2 mouse cellular contexts compared by ENCODE assay signal in the genomic region with DNA sequence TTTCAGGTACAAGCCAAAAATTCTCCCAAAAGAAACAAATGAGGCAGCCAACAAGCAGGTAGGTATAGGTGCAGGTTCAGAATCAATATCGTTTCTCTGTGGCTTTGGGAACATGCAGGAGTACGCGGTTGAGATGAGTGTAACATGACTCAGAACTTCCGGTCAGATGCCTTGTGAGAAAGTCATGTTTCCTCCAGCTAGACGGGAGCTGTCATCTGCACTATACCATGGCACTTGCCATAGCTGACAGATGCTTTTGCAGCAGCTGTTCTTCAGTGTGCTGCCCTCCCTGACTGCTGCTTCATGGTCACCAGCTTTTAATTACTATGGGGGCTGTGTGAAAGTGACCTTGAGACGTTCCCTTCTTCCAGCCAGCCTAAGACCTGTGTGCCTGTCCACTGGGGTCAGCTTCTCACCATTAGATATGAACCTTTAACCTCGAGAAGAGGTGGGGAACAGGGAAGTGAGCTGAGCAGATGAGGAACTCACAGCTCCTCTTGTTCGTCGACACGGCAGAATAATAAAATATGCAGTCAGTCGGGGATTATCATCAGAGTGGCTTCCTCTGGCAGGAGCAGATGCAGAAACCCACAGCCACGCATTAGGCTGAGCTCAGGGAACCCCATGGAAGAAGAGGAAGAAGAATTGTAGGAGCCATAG.
A peak's percentile ranks its signal among the peaks of the same experiment; 100 is the strongest.
TF ChIP-seq lines count a peak whose summit lies in the region.

No protein-coding gene starts in this region.

TF ChIP-seq in MEL, 35 proteins besides CTCF, POLR2A, EP300 and RAD21 (continued from another document):
- TF ChIP-seq CHD1 (IDR thresholded peaks at IDR 0.05; ENCODE audit: low read depth, low read length) (no peak), USF1 (IDR thresholded peaks at IDR 0.05; ENCODE audit: low read depth, low read length) (no peak), TAL1 (IDR thresholded peaks at IDR 0.05; ENCODE audit: low read length) (no peak), RCOR1 (IDR thresholded peaks at IDR 0.05; ENCODE audit: low read depth, low read length) (no peak), KAT2A (conservative IDR thresholded peaks at IDR 0.05; ENCODE audit: low read depth, low read length) (no peak), GABPA (IDR thresholded peaks at IDR 0.05; ENCODE audit: low read depth, low read length) (no peak), TCF12 (IDR thresholded peaks at IDR 0.05; ENCODE audit: low read depth, low read length) (no peak), UBTF (IDR thresholded peaks at IDR 0.05; ENCODE audit: borderline replicate concordance, insufficient read depth, low read depth, low read length) (no peak), POLR2AphosphoS2 (IDR thresholded peaks at IDR 0.05; ENCODE audit: low read length) (no peak)

TF ChIP-seq in myocyte, 11 proteins besides CTCF, POLR2A, EP300 and RAD21 (continued from another document):
- TF ChIP-seq MYOG (IDR thresholded peaks at IDR 0.05; ENCODE audit: control insufficient read depth in 1 of 3, insufficient read depth in 1 of 3, insufficient read length in 2 of 3, low read depth in 2 of 3) (peak; percentile 36 to 91 (median 48)), USF1 (IDR thresholded peaks at IDR 0.05; ENCODE audit: low read depth) (no peak), POLR2AphosphoS2 (IDR thresholded peaks at IDR 0.05; ENCODE audit: insufficient read length, low read depth) (no peak), MAX (IDR thresholded peaks at IDR 0.05; ENCODE audit: low read depth) (no peak), MYOD1 (IDR thresholded peaks at IDR 0.05; ENCODE audit: control insufficient read depth in 1 of 3, insufficient read length in 2 of 3, low read depth in 2 of 3) (peak; percentile 27 to 96 (median 89)), TCF12 (IDR thresholded peaks at IDR 0.05; ENCODE audit: insufficient read depth, poor library complexity, severe bottlenecking) (peak; percentile 57)
